Mouse (Mus musculus): ENCODE measurements around the gene Prss3. TPM values are rescaled to one million over a fixed set of nuclear protein-coding genes. Genes with fewer than 3 reads are reported as not detected.

The Prss3 gene
- total RNA-seq (2023) = not detected

GRCm38 (mm10) chr6:41377578-41377977, at the start of gene Prss3:
Prss3 (minus strand) TSS chr6:41377678.

GRCm38 (mm10) chr6:41392056-41392455, 14.6 kb upstream of the Prss3 start, which contains the start of gene Gm5771:
Gm5771 (plus strand) TSS chr6:41392356.

GRCm38 (mm10) chr6:41353932-41354331, 23.5 kb downstream of the Prss3 start, which contains the start of gene Try10:
Try10 (plus strand) TSS chr6:41354105.

Other genes starting within 250 kb of the Prss3 start
- gene Try4, start 75.4 kb downstream of the Prss3 start, total RNA-seq (2023) = not detected
- not detected for gene Try5, start 60.8 kb downstream of the Prss3 start, total RNA-seq (2023)
- gene Try10, start 23.6 kb downstream of the Prss3 start, total RNA-seq (2023) = not detected
- not detected for gene Gm5771, start 14.7 kb upstream of the Prss3 start, total RNA-seq (2023)
- gene Gm10334, start 68.5 kb upstream of the Prss3 start, total RNA-seq (2023) = not detected
- gene Prss1, start 81.3 kb upstream of the Prss3 start, total RNA-seq (2023) = not detected
- gene Prss2, start 144.1 kb upstream of the Prss3 start, total RNA-seq (2023) = not detected
- 1 to 10 TPM; 1.2 to 1.8 TPM for gene Ephb6, start 227.8 kb upstream of the Prss3 start, total RNA-seq (2023)